Mouse (Mus musculus) heart, postnatal 0 days (tissue): ENCODE data around the gene Clba1.
"Not testable (repeated sequence)": the region's sequence is repeated elsewhere in the genome, so short reads cannot be mapped to it uniquely, and the experiment has no call there.

Experiments used
- CTCF ChIP-seq: IDR thresholded peaks from 2 replicates; pipeline ENCODE4 v1.5.1; 2016; ENCODE audit warnings: antibody characterized with exemption, control low read depth, low read depth
- EP300 ChIP-seq: IDR thresholded peaks from 2 replicates; pipeline ENCODE4 v1.6.1; 2016; ENCODE audit warnings: antibody characterized with exemption, low read depth

GRCm38 (mm10) chr12:112816866-112817265, 8.1 kb downstream of the Clba1 start:
- not testable (repeated sequence) for TF ChIP-seq CTCF, EP300
